In genomic region chr2:124298872-124299271, GRCm38 (mm10) we compare ENCODE assay signal across 9 mouse cellular contexts.
DNase-seq lines count a peak whose midpoint lies in the region; ATAC-seq and TF ChIP-seq lines count a peak whose summit lies in the region.
"Had no signal": no experiment of that assay in that cellular context is flagged by ENCODE, and none has a peak within 500 bp of the region (broad histone marks: within the 10 kb centered on the region; RNA-seq: fewer than 3 reads in every experiment).

No protein-coding gene starts in this region.

- no peaks in the 10 kb centered on the region for H3K9me3 ChIP-seq in heart, postnatal 0 days (replicated peaks; ENCODE audit: control insufficient read depth, low read length)

- peak; percentile 46 for TF ChIP-seq CTCF in heart, postnatal 0 days (IDR thresholded peaks at IDR 0.05; ENCODE audit: low read depth)

- TF ChIP-seq EP300 in heart, postnatal 0 days (IDR thresholded peaks at IDR 0.05; ENCODE audit: low read depth) = no peak

- no peak; the same call in 1 of the 2 replicates for ATAC-seq in heart, postnatal 0 days (ENCODE audit: insufficient read depth, low read depth)
- no peak for ATAC-seq in cerebellum, adult (ENCODE audit: insufficient number of reproducible peaks, low FRiP score, low TSS enrichment)
- ATAC-seq: hindbrain, embryonic 16.5 days had no signal

- no peaks in the 10 kb centered on the region for H3K36me3 ChIP-seq in heart, postnatal 0 days (replicated peaks; ENCODE audit: control insufficient read depth, insufficient read depth, low read length)

- WGBS in heart, postnatal 0 days = 48% methylated on average over 1 of the region's 1 CpGs

- H3K27me3 ChIP-seq in heart, postnatal 0 days (ENCODE audit: control insufficient read depth, insufficient read depth, low read length) = no peaks in the 10 kb centered on the region

- H3K27ac ChIP-seq in heart, postnatal 0 days (ENCODE audit: low read depth) = no peak overlapping the region

- H3K4me1 ChIP-seq in heart, postnatal 0 days (ENCODE audit: control insufficient read depth, insufficient read depth) = peaks cover 3% of the 10 kb centered on the region; the same call in 1 of the 2 replicates

- peak; percentile 10 for DNase-seq in kidney, postnatal 10 days
- no peak for DNase-seq in kidney, adult 18-20 months
- DNase-seq in c-Kit-positive CD71-negative TER-119-negative erythroid progenitor cells, embryonic 14.5 days (ENCODE audit: low read depth) = peak; percentile 32
- DNase-seq in heart, postnatal 0 days (ENCODE audit: low spot score) = peak; percentile 43
- peak; percentile 57 for DNase-seq in lung, postnatal 36 days
- no peak for DNase-seq in cerebellum, adult 8-10 months
- no peak for DNase-seq in right cerebral cortex, postnatal 14 days

- H3K4me3 ChIP-seq in heart, postnatal 0 days (ENCODE audit: low read depth, low read length) = no peak overlapping the region

- H3K4me2 ChIP-seq in heart, postnatal 0 days (ENCODE audit: low read depth, low read length) = no peak overlapping the region

- H3K9ac ChIP-seq in heart, postnatal 0 days (replicated peaks; ENCODE audit: low read depth, low read length) = no peak overlapping the region

Comparison
In these comparisons a context has a peak if more than half of its experiments do, and no peak if none do; other contexts are left out.
1. DNase-seq: peak in kidney, postnatal 10 days (single experiment), c-Kit-positive CD71-negative TER-119-negative erythroid progenitor cells, embryonic 14.5 days (single experiment), heart, postnatal 0 days (single experiment) and lung, postnatal 36 days (single experiment); none in kidney, adult 18-20 months (single experiment), cerebellum, adult 8-10 months (single experiment) and right cerebral cortex, postnatal 14 days (single experiment).